Mouse (Mus musculus) myocyte (in vitro differentiated cells): ENCODE measurements around the gene Wbp2nl.

Experiments used
- CEBPB ChIP-seq: IDR thresholded peaks from 2 replicates; pipeline ENCODE4 v1.6.1; 2011; ENCODE audit warnings: mild to moderate bottlenecking, moderate library complexity; ENCODE audit not compliant: poor library complexity, insufficient read depth, severe bottlenecking
- E2F4 ChIP-seq: IDR thresholded peaks from one replicate; pipeline ENCODE4 v1.6.1; 2011; ENCODE audit warnings: mild to moderate bottlenecking, control low read depth, moderate library complexity; ENCODE audit not compliant: insufficient read depth
- MAX ChIP-seq: IDR thresholded peaks from one replicate; pipeline ENCODE4 v1.6.1; 2011; ENCODE audit warnings: low read depth, mild to moderate bottlenecking, control low read depth
- MYOD1 ChIP-seq, 3 experiments: IDR thresholded peaks; one replicate each; pipeline ENCODE4 v1.6.1; 2011; ENCODE audit warnings: control low read depth in 2 of 3, low read depth in 2 of 3, mild to moderate bottlenecking in 2 of 3, moderate library complexity in 1 of 3; ENCODE audit not compliant: insufficient read length in 2 of 3, control insufficient read depth in 1 of 3
- MYOG ChIP-seq, 3 experiments: IDR thresholded peaks; one replicate each; pipeline ENCODE4 v1.6.1; 2011; ENCODE audit warnings: control low read depth in 2 of 3, low read depth in 2 of 3, mild to moderate bottlenecking in 2 of 3; ENCODE audit not compliant: insufficient read length in 2 of 3, control insufficient read depth in 1 of 3, insufficient read depth in 1 of 3
- POLR2A ChIP-seq: IDR thresholded peaks from one replicate; pipeline ENCODE4 v1.6.1; 2011; ENCODE audit warnings: low read depth, mild to moderate bottlenecking, control low read depth, moderate library complexity; ENCODE audit not compliant: insufficient read length
- POLR2AphosphoS2 ChIP-seq: IDR thresholded peaks from one replicate; pipeline ENCODE4 v1.6.1; 2011; ENCODE audit warnings: low read depth, control low read depth; ENCODE audit not compliant: insufficient read length
- REST ChIP-seq: IDR thresholded peaks from one replicate; pipeline ENCODE4 v1.6.1; 2011; ENCODE audit warnings: mild to moderate bottlenecking, control low read depth, moderate library complexity; ENCODE audit not compliant: insufficient read depth, insufficient read length
- SRF ChIP-seq: IDR thresholded peaks from one replicate; pipeline ENCODE4 v1.6.1; 2011; ENCODE audit warnings: low read depth; ENCODE audit not compliant: control insufficient read depth, insufficient read length
- TCF12 ChIP-seq: IDR thresholded peaks from one replicate; pipeline ENCODE4 v1.6.1; 2011; ENCODE audit warnings: mild to moderate bottlenecking, control low read depth; ENCODE audit not compliant: poor library complexity, insufficient read depth, severe bottlenecking
- TCF3 ChIP-seq: IDR thresholded peaks from one replicate; pipeline ENCODE4 v1.6.1; 2011; ENCODE audit warnings: low read depth, control low read depth; ENCODE audit not compliant: insufficient read length
- USF1 ChIP-seq: IDR thresholded peaks from one replicate; pipeline ENCODE4 v1.6.1; 2011; ENCODE audit warnings: low read depth, mild to moderate bottlenecking, control low read depth, moderate library complexity

DNA sequence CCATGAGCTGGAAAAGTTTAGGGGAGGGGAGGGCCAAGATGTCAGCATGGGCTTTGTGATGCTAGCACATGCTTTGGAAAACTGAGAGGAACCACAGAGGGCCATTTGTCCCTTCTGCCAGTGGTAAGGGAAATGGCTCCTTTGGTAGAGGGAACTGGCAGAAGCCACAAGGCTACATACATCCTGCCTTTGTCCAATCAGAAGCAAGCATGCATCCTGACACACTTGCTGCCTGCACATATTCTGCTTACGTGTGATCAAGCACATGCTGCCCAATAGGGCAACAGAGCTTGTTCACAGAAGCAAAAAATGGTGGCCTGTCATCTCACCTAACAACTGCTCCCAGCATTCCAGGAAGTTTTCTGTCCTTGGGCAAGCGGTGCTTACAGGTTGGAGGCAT lies 26.6 kb downstream of the Wbp2nl start:
- TF ChIP-seq POLR2A: no peak
- no peak for TF ChIP-seq TCF12
- no peak for TF ChIP-seq MYOG (IDR thresholded peaks at IDR 0.05; ENCODE audit: control insufficient read depth in 1 of 3, insufficient read depth in 1 of 3, insufficient read length in 2 of 3, low read depth in 2 of 3)
- no peak for TF ChIP-seq E2F4
- no peak for TF ChIP-seq USF1
- TF ChIP-seq SRF: no peak
- TF ChIP-seq MAX: no peak
- TF ChIP-seq POLR2AphosphoS2: no peak
- TF ChIP-seq TCF3: no peak
- no peak for TF ChIP-seq CEBPB
- TF ChIP-seq MYOD1 (IDR thresholded peaks at IDR 0.05; ENCODE audit: control insufficient read depth in 1 of 3, insufficient read length in 2 of 3, low read depth in 2 of 3): no peak
- no peak for TF ChIP-seq REST
